Mouse (Mus musculus) left cerebral cortex, adult 2 months (tissue): ENCODE results near the gene Il6st. TPM values are rescaled to one million over a fixed set of nuclear protein-coding genes. Genes with fewer than 3 reads are reported as not detected.

Experiments used
- DNase-seq, 2 experiments: peaks; one replicate each; pipeline ENCODE4 v3.0.0; 2021 to 2022; ENCODE audit warnings: low spot score in 2 of 2, mixed read lengths in 1 of 2; ENCODE audit errors: extremely low spot score in 1 of 2
- H3K27ac ChIP-seq: fragments of 200-600 bp; 2 replicates; pipeline ENCODE4 v1.8.1; 2022
- H3K4me3 ChIP-seq: fragments of 200-600 bp; 2 replicates; pipeline ENCODE4 v1.8.1; 2022
- CTCF ChIP-seq: fragments of 200-600 bp; IDR thresholded peaks from 2 replicates; pipeline ENCODE4 v1.8.1; 2022; ENCODE audit warnings: antibody characterized with exemption, mild to moderate bottlenecking, moderate library complexity
- intact Hi-C: fragments of 180-260 bp; cut with DNase I; formaldehyde crosslinking; loops from one replicate; pipeline ENCODE4 v1.15.1; 2025
- total RNA-seq, 2 experiments: library from RNA; stranded (reverse); gene quantifications; 2 replicates each; pipeline ENCODE4 v1.2.3; 2021

Gene Il6st
- total RNA-seq, 2 experiments from 2014 or later: 73.3 to 80.1 TPM

DNA sequence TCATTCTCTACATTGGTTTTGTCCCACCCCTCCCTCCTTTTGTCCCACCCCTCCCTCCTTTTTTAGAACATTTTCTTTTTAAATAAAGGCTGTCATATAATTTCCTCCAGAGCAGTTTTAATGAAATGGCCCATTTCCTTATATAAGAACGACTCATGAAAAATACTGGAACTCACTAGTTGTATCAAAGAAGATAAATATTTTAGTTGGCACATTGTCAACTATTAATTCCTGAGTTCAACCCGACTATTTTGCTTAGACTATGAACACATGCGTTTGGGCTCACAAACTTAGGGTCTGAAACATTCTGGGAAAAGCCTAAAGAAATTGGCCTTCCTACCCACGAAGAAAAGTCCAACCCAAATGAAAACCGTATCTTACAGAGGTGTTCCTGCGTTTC, 6.5 kb upstream of the Il6st start:
- no peak for TF ChIP-seq CTCF
- no peak overlapping the region for H3K4me3 ChIP-seq
- H3K27ac ChIP-seq: no peak overlapping the region
- intact Hi-C loops: no loop called here
- DNase-seq: no peak

DNA sequence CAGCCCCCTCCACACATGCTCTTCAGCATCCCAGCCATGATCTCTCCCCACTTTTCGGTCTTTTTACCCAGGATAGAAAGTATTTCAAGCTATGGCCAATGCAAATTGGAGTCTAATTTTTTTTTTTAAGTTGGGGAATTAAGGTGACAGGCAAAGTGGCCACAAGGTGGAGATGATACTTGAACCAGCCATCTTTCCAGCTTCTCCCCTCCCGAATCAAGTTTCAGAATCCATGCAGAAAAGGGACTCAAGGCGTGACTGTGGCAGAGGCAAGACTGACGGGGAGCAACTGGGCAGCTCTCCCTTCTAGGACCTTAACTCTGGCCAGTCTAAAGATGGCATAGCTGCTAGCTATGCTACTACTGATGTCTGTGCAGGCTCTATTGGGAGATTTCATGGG, 5.9 kb upstream of the Il6st start:
- no peak for DNase-seq
- intact Hi-C loops: no loop called here
- no peak overlapping the region for H3K4me3 ChIP-seq
- no peak for TF ChIP-seq CTCF
- H3K27ac ChIP-seq: no peak overlapping the region

DNA sequence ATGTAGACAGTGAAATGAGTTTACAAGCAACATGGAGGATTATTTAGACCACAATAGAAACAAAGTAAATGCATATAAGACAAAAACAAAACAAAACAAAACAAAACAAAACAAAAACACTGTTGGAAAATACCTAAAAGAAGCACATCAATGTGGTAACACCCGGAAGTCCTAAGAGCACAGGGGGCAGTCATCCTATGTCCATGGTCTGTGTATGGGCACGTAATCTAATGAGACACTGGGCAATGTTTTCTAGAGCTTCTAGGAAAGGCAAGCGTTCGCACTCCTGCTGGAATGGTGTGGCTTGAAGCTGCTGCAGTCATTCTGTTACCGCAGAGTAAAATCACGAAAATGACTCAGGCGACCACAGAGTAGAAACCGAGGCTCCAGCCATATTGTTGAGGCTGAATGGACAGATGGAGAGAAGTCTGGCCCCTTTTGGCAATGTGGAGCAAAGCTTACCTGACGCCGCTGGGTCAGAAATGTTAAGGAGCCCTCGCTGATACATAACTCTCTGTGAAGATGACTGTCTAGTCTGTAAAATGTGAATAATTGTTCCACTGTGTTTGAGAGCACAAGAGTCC, 5.3 kb upstream of the Il6st start:
- Histone ChIP-seq H3K27ac (no peak overlapping the region), H3K4me3 (no peak overlapping the region)
- intact Hi-C loops: no loop called here
- no peak for TF ChIP-seq CTCF
- DNase-seq: no peak

DNA sequence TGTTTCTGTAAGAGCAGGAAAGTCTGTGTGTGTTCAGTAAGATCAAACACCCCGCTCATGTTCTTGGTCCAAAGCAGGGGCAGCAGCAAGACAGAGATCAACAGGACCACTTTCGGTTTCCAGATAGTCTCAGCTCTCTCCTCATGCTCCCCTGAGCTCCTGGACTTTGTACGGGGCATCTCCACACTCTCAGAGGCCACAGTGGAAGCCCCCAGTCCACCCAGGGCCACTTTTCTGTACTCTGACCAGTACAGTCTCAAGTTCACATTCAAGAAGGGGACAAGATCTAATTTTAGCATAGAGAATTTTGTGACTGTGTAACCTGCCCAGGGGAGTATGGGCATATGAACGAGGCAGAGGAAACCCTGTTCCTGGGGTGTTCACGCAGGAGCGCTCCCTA, 3.9 kb upstream of the Il6st start:
- TF ChIP-seq CTCF: no peak
- Histone ChIP-seq H3K27ac (no peak overlapping the region), H3K4me3 (no peak overlapping the region)
- DNase-seq: no peak
- intact Hi-C loops: loop anchor here (5.0 to 10.0 kb wide), 2 partner anchors 143 to 965 kb away; partner anchors contain the start of gene Gpbp1

DNA sequence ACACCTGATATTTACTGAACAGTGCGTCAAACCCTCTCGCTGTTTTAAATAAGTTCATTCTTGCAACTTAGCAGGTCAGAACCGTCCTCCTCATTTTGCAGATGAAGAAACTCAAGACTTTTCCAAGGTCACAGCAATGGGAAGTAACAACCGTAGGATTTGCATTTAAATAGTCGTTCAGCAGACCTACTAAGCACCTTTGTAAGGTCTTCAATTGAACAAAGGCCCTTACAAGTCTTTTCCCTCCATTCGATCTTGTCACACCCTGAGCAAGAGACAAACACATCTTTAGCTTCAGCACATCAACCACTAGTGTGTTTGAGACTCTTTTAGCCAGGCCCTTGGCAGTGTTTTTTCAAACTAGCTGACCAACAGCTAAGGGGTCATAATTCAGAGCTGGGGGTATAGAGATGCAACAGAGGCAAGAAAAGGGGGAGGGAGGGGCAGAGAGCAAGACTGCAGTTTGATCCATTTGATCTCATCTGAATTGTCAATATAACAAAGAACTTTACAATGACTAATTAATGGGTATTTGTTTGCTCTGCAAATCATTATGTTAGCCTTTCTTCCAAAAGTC, 1.4 kb upstream of the Il6st start:
- Histone ChIP-seq H3K27ac (no peak overlapping the region), H3K4me3 (no peak overlapping the region)
- no peak for DNase-seq
- intact Hi-C loops: loop anchor here (5.0 to 10.0 kb wide), 2 partner anchors 145 to 968 kb away; partner anchors contain the start of gene Gpbp1
- no peak for TF ChIP-seq CTCF

DNA sequence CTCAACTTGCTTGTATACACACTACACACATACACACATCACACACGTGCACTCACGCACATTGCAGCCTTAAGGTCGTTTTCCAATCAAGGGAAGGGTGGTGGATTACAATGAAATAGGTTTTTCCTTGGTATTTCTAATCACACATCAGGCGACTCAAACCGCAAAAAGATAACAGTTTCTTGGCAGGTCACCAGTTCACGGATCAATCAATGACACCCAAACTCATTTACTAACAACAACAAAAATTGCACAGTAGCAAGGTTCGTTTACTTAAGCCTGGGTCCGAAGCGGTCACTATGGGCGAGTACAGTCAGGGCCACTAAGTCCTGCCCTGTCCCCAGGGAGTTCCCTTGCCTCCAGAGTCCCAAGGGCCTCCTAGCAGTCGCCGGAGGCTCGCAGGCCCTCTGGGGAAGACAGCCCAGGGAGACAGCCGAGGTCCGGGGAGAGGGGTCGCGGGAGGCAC, 500 bp upstream of the Il6st start:
- peak overlapping the region; percentile 97 for H3K4me3 ChIP-seq
- intact Hi-C loops: loop anchor here (5.0 to 10.0 kb wide), 2 partner anchors 146 to 969 kb away; partner anchors contain the start of gene Gpbp1

DNA sequence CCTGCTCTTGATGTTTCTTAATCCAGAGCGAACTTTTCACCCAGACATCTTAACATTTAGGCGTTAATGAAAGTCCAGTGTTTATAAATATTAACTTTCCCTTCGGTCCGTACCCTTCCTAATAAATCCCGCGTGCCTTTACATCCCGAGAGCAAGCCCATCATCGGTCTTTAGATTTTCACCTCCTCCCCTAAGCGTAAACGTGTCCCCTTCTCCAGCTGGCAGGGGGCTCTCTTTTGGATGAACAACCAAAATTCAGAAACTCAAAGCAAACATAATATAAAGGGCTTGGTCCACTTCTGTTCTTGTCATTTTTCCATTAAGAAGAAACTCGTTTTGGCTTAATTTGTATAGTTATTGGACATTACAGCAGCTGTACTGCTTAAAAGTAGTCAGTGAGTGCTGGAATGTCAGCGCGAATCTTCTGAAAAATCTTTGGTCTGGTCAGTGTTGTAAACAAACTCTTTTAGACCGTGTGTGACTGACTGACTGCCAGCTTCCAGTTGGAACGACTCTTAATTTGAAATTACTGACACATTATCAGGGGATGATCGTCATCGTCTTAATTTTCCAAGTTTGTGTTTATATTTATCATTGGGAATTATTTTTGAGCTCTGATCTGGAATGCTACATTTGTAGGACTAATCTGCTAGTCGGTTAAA, 887 bp downstream of the Il6st start:
- no peak for TF ChIP-seq CTCF
- intact Hi-C loops: loop anchor here (5.0 to 10.0 kb wide), 3 partner anchors 147 to 970 kb away; partner anchors contain the start of gene Gpbp1
- H3K4me3 ChIP-seq: peak overlapping the region; percentile 97
- H3K27ac ChIP-seq: peak overlapping the region; percentile 88; the same call in 1 of the 2 replicates
- DNase-seq: no peak

More for the DNA sequence above, 500 bp upstream of the Il6st start:
- DNase-seq: no peak
- peak overlapping the region; percentile 76 for H3K27ac ChIP-seq
- no peak for TF ChIP-seq CTCF

DNA sequence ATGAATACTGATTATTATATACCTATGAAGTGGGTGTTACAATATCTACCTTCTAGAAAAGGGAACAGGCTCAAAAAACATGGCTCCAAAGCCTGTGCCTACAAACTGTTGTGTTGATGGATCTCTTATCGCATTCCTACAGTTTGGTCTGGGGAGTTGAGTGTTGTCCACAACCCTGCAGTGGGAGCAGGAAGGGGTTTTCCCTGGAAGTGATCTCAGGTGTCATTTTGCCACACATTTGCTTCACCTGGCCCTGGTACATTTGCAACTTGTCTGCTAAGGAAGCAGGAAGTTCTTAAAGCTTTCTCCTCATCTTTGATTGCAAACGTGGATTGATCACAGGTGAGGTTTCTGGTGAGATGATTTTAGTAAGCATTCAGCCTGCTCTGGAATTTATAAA, 1.7 kb downstream of the Il6st start:
- no peak for TF ChIP-seq CTCF
- H3K27ac ChIP-seq: no peak overlapping the region
- DNase-seq: no peak
- intact Hi-C loops: loop anchor here (5.0 to 10.0 kb wide), 2 partner anchors 158 to 971 kb away; partner anchors contain the start of gene Gpbp1
- peak overlapping the region; percentile 97 for H3K4me3 ChIP-seq

DNA sequence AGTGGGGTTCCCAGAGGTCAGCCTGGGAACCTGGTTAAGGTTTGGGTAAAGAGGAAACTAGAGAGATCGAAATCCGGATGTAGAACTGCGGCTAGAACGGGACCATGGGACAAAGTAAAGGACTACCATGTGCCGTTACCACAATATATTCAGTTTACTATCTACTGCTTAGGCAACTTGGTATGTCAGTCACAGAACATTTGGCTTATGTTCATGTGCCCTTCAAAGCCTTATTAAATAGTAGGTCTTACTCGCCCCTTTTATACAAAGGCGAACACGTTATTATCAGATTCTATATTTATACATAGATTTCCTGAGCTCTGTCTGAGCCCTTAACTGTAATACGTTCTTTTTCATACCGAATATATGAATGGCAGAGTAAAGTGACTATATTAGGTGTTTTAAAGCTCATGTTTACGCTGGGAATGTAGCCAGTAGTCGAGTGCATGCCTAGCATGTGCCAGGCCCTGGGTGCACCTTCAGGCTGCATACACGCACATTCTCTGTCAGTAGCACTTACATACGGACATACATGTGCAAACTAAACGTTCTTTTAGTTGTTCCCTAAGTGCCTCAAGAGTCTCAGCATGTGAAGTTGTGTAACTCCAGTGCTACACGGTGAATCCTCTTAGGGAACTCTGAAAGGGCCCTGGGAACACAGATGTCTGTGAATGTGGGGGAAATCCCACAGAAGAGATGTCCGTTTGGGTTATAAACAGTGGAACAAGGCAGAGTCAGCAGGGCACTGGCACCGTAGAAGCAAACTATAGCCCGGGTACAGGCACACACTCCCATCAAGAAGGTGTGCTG, 2.5 kb downstream of the Il6st start:
- Histone ChIP-seq H3K27ac (no peak overlapping the region), H3K4me3 (no peak overlapping the region)
- intact Hi-C loops: loop anchor here (5.0 to 10.0 kb wide), 2 partner anchors 159 to 972 kb away; partner anchors contain the start of gene Gpbp1
- TF ChIP-seq CTCF: no peak
- no peak for DNase-seq

DNA sequence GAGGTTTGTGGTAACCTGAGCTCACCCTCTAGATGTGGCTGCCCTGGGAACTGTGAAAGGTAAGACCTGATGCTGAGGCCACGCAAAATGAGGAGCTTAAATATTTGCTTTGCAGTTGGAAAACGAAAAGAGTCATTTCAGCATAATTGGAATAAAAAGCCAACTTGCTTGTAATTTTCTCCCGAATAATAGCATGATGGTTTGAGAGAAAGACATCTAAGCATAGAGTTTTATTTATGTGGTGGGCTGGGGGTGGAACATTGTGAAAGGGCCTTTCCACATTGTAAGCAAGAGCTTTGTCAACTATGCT, 3.0 kb downstream of the Il6st start:
- no peak for DNase-seq
- intact Hi-C loops: loop anchor here (5.0 to 10.0 kb wide), 2 partner anchors 160 to 972 kb away; partner anchors contain the start of gene Gpbp1
- Histone ChIP-seq H3K27ac (no peak overlapping the region), H3K4me3 (no peak overlapping the region)
- TF ChIP-seq CTCF: no peak

DNA sequence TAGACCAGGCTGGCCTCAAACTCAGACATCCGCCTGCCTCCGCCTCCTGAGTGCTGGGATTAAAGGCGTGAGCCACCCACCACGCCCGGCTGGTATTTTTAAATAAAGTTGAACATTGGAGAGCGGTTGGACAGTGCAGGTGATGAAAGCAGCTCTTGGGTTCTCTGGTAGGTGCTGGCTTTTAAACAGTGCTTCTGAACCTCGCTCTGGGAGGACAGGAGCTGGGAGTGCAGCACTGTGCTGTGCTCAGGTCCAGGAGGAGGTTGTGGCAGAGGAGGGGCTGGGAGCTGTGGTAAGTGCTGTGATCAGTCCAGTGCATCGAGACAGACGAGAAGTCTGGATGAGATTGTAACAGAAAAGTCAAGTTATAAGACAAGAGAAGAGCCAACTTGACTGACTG, 3.5 kb downstream of the Il6st start:
- H3K4me3 ChIP-seq: no peak overlapping the region
- TF ChIP-seq CTCF: no peak
- H3K27ac ChIP-seq: no peak overlapping the region
- DNase-seq: no peak
- intact Hi-C loops: loop anchor here (5.0 to 10.0 kb wide), 2 partner anchors 160 to 973 kb away; partner anchors contain the start of gene Gpbp1
